Mouse (Mus musculus) right cerebral cortex, postnatal 36 days (tissue): ENCODE data around the gene Clpb.

ENCODE experiments used
- DNase-seq, 2 experiments: peaks; one replicate each; pipeline ENCODE4 v3.0.0; 2022; ENCODE audit warnings: low spot score in 2 of 2, mixed read lengths in 1 of 2

The Clpb gene

DNA sequence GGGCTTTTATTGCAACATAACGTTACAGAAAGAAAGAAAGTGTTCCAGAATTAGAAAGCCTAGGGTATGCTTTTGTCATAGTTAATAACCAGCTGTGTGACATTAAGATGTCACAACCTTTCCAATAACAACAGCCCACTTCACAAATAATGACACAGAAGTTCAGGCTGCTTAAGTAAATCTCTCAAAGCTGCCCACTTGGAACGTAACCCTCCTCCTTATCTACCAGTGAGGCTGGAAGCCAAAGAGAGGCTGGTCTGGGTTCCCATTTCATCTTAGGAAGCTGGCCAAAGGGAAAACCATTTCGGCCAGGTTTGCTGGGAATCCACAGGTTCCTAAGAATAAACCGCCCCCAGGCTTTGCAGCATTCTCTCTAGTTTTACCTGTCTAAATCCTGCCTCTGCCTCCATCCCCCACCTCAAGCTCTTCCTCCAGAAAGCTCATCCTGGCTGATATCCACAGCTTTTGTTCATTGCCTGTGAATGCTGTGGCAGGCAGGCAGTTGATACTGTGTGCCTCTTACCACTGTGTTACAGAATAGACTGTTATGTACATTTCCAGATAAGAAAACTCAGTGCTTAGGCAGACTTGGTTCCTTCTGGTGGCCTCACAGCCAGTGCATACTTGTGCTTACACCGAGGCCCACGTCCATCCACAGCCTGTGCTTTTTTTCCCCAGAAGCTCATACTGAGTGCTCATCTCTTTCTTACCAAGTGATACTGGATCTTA, 12.8 kb downstream of the Clpb start:
- no peak for DNase-seq

DNA sequence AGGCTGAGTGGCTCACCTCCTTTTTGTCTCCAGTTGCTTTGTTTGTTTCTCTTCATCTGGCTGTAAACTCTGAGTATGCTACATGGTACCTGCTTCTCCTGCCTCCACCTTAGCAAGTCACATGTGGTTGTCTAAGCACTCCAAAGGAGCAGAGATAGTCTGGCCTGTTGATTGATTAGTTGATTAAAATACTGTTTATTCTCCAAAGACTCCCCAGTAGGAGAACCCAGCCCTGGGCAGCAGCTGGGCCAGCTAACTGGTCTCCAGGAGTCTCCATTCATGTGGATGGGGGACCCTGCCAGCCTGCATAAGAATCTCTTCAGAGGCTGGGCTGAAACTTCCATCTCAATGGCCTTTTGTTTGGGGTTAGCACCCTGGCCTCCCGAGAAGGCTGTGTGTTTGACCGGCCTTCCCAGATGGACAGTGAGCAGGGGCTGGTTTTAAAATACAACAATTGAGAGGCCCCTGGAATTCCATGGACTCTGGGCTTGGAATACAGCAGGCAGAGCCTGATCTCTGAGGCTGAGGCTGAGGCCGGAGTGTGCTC, 13.4 kb downstream of the Clpb start:
- DNase-seq, result no peak

DNA sequence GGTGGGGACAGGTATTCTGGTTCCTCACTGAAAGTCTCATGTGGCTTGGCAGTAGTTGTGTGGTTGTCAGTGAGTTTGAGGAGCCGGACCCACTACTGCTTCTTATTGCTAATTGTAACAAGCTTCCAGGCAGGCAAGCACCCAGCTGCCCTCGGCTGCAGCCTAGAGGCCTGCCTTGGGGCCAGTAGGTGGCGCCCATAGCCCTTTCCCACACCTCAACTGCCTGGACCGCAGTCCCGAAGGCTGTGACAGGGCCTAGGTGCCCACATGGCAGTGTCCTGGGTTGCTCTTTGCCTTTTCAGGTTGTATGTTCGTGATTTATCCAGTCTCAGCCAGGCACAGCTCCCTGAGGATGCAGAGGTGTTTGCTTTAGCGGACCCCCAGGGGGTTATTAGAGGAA, 16.2 kb downstream of the Clpb start:
- peak; percentile 61 to 63 for DNase-seq

DNA sequence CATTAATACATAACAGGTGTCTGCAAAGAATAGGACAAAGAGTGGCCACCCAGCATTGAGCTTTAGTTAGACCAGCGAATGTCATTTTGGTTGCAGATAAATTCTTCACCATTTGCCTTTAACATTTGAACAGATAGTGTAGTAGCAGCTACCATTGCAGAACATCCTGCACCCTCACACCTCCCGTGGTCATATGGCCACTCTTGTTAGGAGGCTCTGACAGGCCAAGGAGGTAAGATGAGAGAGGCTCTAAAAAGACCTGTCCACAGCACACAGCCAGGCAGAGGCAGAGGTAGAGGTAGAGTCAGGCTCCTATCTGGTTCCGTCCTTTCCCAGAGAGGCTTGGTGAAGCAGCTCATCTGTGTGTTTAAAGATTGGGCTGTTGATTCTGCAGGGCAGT, 17.5 kb downstream of the Clpb start:
- DNase-seq, result no peak

DNA sequence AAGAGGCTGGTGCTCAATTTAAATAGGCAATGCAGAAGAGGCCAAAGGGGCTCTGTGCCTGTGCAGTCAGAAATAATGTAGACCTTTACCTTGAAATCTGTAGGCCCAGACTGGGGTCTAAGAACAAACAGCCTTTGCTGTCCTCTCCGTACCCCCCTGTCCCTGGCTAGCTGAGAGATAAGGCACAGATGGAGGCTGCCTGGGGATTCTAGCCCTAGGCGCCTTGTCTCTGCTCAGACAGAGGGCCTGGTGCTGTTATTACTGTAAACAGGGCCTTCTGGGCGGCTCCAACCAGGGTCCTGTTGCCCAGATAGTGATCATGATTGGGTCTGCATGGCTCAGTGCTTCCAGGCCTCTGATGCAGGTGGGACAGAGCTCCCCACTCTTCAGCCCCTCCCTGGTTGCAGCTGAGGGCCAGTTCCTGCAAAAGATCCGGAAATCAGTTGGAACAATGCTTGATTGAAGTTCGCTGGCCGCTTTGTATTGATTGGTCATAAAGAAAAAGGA, 18.2 kb downstream of the Clpb start:
- DNase-seq, result no peak

DNA sequence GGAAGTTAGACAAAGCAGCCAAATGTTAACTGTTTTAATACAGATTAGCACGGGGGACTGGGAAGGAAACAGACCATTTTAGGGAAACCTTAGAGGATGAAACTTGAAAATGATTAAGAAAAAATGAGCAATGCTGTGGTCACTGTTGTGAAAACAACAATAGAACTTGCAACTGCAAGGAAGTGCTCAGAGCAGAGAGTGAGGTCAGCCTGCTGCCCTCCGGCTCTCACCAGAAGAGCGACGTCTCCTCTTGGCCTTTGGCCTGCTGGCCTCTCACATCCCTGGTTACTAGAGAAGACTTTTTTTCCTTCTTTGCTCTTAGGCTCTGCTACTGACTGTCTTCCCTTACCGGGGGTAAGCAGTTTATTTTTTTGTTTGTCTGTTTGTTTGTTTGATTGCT, 19.5 kb downstream of the Clpb start:
- no peak for DNase-seq

DNA sequence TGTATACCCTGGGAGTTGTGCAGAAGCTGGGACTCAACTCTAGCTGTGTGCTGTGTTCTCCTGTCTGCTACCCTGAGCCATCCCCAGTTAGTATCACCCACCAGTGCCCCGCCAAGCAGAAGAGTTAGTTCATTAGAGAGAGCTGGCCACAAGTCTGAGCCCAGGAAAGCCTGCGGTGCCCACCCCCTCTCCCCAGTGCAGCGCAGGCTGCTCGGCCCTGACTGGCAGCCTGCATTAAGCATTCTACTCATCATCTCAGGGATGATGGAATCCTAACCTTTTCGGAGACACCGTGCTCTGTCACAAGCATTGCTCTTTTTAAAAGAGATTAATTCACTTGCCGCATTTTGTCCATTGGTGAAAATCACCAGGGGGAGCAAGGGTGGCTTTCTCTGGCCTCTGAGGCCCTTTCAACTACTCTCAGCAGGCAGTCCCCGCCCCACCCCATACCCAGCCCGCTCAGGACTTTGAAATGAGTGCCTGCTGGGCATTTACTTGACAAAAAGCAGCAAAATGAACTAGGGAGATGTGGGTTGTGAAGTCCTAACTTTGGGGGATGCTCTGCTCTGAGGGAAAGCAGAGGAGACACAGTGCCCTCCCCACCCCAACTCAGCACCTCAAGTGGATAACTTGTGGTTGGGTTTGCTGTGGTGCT, 20.7 kb downstream of the Clpb start:
- DNase-seq, result no peak

DNA sequence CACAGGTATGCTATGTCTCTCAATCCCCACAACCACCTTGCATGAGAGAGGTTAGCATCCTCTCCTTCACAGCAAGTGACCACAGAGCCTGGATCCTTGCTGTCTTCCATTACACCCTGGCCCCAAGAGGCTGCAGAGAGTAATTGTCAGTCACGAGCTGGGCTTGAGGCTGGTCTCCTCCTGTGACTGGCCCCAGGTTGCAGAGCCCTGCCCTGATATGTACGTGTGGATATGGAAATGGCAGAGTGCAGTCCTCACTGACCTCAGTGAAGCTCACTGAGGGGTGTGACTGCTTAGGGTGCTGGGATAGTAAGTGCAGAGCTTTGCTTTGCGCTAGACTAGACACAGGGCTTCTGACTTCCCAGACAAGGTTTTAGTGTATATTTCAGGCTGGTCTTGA, 21.2 kb downstream of the Clpb start:
- no peak for DNase-seq

DNA sequence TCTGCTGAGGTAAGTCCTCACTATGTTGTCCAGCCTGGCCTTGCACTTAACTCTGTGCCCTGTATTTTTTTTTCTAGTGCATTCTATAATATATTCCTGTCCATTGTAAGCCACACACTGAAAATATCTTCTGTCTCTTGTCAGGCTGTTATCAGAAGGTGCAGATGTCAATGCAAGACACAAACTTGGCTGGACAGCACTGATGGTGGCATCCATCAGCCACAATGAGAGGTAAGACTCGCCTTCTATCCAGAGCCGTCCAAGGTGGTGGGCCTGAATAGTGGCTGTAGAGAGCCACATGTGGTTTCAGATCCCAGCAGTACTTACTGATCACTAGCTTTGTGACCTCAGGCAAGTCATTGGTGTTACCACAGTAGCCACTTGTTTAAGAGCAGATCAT, 23.7 kb downstream of the Clpb start:
- DNase-seq, result no peak

DNA sequence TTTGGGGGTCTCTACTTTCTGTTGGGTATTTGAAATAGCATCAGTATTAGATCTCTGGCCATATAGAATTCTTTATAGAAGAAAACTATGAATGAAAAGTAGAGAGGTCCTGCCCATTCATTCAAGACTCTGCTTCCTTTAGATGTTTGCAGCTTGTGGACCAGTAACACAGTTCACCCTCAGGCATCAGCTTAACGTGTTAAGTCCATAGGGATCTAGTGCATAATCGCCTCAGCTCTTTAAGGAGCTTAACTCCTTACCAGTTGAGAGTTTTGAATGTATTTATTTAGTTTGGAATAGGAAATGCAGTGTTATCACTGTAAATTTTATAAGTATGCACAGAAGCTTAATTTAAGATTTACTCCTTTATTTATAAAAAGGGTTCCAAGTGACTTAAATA, 27.0 kb downstream of the Clpb start:
- DNase-seq, result no peak

DNA sequence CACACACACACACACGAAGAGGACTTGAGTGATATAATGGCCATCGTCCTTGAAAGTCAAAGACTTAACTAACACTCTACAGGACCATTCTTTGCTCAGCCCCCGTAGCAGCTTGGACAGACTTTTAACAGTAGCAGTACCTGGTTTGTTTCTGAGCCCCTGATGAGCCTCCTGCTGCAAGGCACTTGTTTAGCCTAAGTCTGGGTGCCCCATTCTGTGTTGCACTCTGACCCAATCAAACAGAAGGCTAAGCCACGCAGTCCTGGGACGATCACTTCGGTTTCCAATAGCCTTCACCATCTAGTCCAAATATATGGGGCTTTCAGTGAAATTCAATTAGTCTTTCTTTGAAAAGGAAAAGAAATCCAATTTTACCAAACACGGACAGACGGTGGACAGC, 28.4 kb downstream of the Clpb start:
- no peak for DNase-seq

DNA sequence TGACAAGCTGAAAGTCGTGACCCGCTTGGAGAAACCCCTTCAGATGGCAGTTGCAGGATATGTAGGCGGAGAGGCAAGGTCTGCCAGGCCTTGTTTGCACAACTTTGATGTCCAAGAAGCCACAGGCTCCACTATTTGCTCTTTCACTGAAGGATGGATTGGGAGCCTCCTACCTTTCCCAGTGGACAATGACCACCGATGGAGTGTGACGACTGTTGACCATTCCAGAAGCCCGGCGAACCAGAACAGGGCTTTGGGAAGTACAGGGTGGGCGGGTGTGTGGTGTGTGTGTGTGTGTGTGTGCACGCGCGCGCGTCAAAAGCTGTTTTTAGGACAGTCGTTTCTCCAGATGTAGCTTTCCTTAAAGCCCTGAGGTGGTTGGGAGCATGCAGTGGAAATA, 29.0 kb downstream of the Clpb start:
- no peak for DNase-seq

DNA sequence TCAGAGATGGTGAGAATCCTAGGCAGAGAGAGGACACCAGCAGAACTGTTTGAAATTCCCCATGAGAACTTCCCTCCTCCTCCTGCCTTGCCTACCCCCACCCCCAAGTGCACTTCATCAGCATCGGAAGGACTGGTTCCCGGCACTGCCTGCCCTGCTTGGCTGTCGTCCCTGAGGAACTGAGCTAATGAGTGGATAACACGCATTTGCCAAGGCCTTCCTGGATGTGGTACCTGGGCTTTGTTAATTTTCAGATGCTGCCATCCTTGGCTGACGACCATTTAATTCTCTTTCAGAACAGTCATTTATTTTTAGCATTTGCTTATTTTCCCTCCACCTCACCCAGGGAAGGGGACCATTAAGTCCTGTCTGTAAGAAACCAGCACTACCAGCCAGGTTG, 32.0 kb downstream of the Clpb start:
- DNase-seq, result no peak

DNA sequence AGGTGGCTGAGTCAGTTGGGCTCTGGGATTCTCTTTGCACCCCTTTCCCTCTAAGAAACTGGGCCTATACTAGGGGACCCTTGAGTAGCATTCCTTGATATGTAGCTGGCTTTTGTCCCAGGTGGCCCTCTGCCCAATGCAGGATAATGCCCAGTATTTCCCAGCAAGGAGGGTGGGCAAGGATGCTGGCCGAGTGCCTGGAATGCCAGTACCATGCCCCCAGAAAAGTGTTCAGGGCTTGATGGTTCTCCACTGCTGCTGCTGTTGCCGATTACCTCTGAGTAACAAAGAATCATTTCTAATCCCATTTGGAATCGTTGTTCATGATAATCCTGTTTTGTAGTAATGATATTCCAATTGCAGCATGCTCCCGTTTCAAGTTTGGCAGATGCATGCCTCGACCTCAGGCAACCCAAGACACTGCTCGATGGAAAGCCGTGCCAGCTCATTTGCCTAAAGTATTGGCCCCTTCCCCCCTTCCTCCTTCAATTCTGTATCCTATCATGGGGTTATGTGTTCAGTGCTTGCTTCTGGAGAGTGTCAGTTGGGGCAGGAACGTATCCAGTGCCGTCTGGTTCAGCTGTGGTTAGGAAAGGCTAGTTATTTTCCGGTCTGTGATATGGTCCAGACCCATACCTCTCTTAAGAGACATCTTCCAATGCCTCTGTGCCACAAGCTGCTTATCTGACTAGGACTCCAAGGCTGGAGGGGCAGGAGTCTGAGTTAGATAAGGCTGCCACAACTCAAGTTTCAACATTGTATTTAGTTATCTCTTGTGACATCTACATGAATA, 33.7 kb downstream of the Clpb start:
- DNase-seq, result no peak

DNA sequence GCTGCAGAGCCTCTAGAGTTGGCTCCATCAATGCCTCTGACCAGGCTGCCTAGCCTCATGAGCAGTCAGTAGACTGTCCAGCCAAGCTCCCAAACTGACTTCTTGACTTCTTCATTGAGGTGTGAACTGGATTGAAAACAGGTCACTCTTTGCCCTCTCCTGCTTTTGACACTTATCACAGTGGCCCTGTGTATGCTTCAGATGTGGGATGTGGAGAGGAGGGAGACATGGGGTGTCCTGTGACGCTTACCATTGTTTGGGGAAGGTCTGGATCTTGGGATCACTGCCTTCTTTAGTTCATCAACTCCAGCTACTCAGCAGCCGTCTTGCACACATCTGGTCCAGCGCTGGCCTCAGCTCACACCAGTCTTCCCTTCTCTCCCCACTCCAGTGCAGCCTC, 36.9 kb downstream of the Clpb start:
- no peak for DNase-seq

DNA sequence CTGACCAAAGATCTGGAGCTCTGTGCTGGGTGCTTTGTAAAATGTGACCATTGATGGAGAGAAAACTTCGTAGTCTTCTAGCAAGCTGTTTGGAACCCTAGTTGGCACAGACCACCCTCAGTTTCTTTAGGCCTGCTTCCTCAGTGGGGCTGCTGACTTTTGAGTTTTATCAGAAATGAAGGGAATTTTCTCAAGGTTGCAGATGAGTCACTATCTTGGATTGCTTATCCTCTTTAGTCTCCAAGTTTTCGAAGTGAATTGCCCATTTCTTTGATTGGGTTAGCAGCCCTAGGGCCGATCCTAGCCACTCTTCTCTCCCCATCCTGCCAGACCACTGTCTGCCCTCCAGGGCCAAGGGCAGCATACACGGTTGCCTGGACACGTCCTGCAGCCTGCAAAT, 39.3 kb downstream of the Clpb start:
- no peak for DNase-seq

DNA sequence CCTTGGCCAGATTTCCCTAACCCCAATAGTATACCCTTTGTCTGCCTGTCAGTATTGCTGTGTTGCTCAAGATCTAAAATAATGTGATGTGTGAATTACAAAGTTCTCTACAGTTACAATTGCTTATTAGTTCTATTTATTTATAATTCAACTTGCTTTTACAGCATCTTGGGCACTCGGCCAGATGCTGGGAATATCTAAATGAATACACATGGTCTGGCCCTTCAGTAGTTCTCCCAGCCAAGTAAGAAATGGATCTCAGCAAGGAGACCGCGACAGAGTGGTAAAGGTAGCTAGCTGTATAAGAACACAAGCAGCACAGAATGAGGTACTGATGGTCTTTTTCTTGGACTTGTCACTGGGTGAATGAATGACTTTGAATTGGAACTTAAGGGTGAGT, 46.2 kb downstream of the Clpb start:
- no peak for DNase-seq

DNA sequence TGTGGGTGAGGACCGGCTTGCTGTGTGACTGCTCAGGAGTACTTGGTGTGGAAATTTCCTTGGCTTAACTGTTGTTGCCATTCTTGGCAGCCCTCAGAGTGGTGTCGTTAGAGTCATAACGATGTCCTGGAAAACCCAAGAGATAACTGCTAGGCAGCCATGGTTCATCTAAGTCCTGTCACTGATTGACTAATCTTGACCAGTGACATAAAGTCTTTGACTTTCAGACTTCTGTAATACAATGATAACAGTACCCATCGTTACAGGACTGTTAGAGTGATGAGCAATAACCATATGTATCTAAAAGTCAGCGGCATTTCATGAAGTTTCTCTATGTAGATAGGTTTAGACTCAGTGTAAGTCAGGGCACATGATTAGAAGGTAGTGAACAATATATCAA, 46.8 kb downstream of the Clpb start:
- no peak for DNase-seq

DNA sequence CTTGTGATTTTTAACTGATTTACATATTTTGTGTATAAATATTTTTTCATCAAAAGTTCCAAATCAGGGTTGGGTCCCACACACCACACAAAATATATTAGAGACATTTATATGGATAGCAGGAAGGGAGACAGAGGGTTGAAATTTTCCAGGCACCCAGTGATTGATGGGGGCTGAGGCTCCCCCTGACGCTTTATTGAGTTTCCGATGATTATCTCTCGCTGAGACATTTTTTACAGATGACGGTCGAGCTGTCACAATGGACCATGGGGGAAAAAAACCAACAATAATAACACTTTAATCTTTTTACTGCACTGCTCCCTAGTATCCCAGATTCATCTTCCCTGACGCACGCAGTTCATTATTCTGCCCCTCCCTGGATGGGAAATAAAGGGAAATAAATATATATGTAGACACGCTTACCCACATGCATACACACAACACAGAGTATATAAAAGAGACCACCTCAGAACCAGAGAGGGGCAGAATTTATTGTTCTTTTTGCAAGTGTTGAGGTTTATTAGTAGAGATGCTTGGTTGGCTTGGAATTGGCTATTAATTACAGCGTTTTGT, 50.5 kb downstream of the Clpb start:
- DNase-seq, result no peak

DNA sequence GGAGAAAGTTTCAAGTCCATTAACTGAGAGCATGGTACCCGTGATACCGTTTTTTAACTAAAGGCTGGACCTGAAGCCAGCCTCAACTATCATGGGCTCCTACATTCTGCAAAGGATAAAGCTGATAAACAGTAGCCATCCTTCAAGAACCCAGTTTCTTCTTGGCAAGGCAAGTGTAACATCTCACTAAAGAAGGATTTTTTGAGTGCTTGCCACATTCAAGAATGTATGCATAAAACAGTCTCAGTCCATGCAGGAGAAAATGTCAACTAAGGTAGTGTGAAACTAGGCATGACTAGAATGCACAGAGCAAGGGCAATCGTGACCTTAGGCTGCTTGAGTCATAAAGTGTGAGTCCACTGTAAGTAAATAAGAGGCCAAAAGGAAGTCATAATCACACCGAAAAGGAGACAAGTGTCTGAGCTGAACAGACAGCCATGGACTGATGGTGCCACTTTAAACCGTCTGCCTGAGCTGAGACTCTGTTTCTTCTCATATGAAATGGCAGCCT, 51.7 kb downstream of the Clpb start:
- no peak for DNase-seq

DNA sequence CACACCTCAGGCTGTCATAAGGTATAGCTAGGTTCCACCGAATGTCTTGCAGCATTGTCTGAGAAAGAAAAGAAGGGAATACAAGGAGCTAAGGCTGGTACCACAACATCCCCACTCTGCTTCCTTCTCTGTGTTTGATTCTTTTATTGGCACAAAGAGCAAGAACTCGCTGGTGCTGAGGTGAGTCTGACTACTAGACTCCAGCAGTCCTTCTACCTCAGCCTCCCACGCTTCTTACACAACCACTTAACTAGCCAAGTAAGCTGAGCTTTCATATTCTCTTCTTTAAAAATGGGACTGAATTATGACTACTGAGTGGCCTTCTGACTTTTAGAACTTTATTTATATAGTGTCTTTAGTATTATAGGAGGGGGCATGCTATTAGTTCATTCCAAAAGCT, 56.9 kb downstream of the Clpb start:
- no peak for DNase-seq

DNA sequence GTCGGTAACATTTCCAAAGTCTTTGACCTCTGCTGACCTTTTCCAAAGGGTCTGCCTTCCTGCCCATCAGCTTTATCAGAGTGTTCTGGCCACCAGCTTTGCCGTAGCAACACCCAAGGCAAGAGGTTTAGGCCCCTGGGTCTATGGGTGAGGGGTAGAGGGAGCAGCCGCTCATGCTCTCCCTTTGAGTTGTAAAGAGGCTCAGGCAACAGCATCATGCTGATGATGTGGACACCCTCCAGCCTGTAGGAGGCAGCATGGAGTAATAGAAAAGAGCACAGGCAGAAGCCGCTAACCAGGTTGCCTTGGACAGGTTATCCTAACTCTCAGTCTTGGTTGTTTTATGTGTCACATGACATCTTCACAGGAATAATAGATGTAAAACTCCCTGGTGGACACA, 61.6 kb downstream of the Clpb start:
- no peak for DNase-seq
